Mouse (Mus musculus) brain, embryonic 14.5 days (tissue): ENCODE results near the gene Gm26897. TPM values are rescaled to one million over a fixed set of nuclear protein-coding genes. Genes with fewer than 3 reads are reported as not detected.

Experiments used
- DNase-seq: peaks from one replicate; pipeline ENCODE4 v3.0.0-alpha.2; 2011; ENCODE audit warnings: low read depth
- CTCF ChIP-seq: fragments of 200-500 bp; IDR thresholded peaks from 2 replicates; pipeline ENCODE4 v1.5.1; 2012; ENCODE audit warnings: inconsistent platforms, mild to moderate bottlenecking, moderate library complexity, borderline replicate concordance; ENCODE audit not compliant: insufficient read depth, insufficient read length; ENCODE audit errors: extremely low read depth
- POLR2A ChIP-seq: fragments of 200-500 bp; IDR thresholded peaks from 2 replicates; pipeline ENCODE4 v1.6.1; 2012; ENCODE audit warnings: mild to moderate bottlenecking, inconsistent platforms, borderline replicate concordance; ENCODE audit not compliant: poor library complexity, insufficient read depth, insufficient read length, severe bottlenecking; ENCODE audit errors: extremely low read depth
- polyA plus RNA-seq: library from polyadenylated mRNA; depleted of rRNA; stranded (reverse); fragments of >200 nt; gene quantifications from 2 replicates; pipeline ENCODE4 v1.2.3, GENCODE M21; 2012

Gene Gm26897
- polyA plus RNA-seq, 1 experiment, result not detected

DNA sequence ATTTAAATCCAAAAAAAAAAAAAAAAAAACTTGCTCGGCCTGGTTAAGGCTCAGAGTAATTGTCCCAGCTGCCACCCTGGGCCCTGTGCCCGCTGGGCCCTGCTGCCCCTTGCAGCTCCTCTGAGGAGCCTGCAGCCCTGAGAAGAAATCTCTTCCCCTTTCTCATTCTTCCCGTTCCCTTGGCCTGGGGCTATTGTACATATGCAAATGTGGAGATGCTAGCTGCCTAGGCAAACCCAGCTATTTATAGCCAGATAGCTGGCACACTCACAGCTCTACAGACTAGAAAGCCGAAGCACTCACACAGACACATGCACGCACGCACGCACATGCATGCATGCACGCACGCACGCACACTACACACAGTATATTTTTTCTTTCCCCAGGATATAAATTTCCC is 9.0 kb upstream of the Gm26897 start:
- DNase-seq, result peak; percentile 99
- no peak for TF ChIP-seq POLR2A
- no peak for TF ChIP-seq CTCF

GRCm38 (mm10) chr5:111725195-111725920 is 8.4 kb upstream of the Gm26897 start:
- TF ChIP-seq POLR2A, result no peak
- no peak for TF ChIP-seq CTCF

DNA sequence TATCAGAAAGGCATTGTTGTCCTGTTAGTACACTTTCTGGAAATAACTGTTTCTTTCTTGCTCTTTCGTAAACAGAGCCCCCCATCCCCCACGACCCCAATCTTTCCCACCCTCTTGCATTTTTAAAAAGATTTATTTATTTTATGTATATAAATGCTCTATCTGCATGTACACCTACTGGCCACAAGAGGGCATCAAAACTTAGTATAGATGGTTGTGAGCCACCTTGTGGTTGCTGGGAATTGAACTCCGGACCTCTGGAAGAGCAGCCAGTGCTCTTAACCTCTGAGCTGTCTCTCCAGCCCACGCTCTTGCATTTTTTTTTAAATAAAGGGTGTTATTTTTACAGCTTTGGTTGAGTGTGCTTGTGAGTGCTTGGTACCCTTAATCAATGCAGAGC is 5.3 kb upstream of the Gm26897 start:
- TF ChIP-seq POLR2A (no peak), CTCF (peak; percentile 5; the same call in 1 of the 2 replicates)
- DNase-seq, result no peak

More at GRCm38 (mm10) chr5:111725195-111725920, 8.4 kb upstream of the Gm26897 start:
- peak; percentile 94 for DNase-seq

DNA sequence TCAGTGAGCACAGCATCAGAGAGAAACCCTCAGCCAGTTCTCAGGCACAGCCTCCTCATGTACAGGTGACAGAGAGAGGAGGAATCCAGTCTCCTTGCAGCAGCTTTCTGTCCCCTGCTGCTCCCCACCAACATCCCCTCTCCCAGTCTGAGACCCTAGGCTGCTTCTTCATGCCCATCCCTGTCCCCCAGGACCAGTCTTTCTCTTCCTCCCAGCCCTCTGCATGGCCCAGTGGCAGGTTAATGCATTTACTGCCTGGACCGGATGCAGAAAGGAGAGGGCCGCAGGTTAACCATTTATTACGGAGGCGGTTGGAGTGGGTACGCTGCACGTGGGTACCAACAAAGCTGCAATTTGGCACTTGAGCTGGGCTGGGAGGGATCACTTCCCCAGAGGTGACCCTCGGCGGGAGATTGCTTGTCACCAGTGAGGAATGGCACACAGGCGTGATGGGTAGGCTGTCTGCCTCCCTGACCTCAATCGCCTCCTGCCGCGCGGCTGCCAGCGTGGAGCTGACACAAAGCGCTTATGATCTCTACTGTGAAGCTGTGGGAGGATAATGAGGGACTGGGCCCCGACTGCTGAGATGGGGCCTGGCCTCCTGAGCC is 3.1 kb upstream of the Gm26897 start:
- DNase-seq, result peak; percentile 77
- TF ChIP-seq POLR2A (no peak), CTCF (no peak)

DNA sequence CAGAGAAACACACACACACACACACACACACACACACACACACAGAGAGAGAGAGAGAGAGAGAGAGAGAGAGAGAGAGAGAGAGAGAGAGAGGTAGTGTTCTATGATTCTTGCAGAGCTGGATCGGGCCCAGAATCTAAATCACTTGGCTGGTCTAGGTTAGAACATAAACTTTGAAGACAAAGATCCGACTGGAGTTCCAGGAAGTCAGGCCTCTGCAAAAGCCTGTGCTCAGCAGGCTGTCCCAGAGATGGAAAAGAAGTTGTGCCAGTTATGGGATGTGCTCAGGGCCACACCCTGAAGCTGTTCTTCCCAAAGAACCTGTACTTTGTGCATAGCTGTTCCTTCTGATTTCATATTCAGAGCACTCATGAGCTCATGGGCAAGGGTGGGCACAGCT is 1.5 kb upstream of the Gm26897 start:
- no peak for TF ChIP-seq CTCF
- no peak for TF ChIP-seq POLR2A
- DNase-seq, result no peak

GRCm38 (mm10) chr5:111739480-111739879 is 5.8 kb downstream of the Gm26897 start:
- DNase-seq, result no peak

GRCm38 (mm10) chr5:111740384-111741275 is 6.9 kb downstream of the Gm26897 start:
- peak; percentile 94 for DNase-seq
- TF ChIP-seq POLR2A (no peak), CTCF (no peak)

More at GRCm38 (mm10) chr5:111739480-111739879, 5.8 kb downstream of the Gm26897 start:
- TF ChIP-seq CTCF, result peak; percentile 7; the same call in 1 of the 2 replicates
- TF ChIP-seq POLR2A, result no peak

GRCm38 (mm10) chr5:111741352-111741751 is 7.6 kb downstream of the Gm26897 start:
- peak; percentile 83 for DNase-seq
- TF ChIP-seq POLR2A (no peak), CTCF (no peak)

DNA sequence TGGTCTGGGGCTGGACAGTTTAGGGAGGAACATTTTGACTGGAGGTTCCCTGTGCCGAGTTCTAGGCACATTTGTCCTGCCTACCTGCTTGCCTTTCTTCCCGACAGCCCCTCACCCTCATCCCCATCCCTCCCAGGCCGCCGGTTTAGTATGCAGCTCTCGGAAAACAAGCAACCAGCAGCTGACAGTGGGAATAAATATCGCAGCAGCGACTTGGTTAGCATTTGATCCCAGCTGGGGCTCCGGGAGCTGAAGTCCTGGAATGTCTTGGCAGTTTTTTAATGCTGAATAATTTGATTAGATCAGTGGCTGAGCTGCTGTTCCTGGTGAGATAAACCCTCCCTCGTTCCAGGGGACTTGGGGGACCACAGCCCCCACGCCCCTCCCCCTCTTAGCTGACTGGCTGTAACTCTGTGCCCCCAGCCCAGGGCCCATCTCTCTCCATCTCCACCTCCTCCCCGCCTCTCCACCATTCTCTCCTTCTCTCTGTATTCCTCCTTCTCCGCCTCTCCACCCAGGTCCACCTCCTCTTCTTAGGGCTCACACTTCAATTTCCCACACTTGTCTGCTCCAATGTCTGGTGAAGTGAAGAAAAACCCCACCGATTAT is 8.7 kb downstream of the Gm26897 start:
- TF ChIP-seq CTCF (no peak), POLR2A (no peak)
- peak; percentile 94 for DNase-seq

DNA sequence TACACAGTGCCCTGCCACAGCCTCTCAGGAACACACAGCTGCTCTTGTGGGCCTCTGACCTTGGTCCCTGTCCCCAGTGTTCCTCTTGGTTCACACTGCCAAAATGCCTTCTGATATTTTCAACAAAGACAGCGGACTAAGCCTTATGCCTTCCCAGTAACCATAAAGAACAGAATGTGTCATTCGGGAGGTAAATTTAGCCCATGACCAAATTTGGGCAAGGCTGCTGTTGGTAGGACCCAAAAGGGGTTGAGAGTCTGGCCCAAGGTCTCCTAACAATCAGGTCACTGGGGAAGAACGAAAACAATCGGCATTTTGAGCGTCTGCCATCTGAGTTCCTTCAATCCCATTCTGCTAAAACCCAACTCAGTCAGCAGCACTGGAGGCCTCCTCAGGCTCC is 15.9 kb downstream of the Gm26897 start:
- DNase-seq, result no peak
- no peak for TF ChIP-seq POLR2A
- no peak for TF ChIP-seq CTCF
